Mouse (Mus musculus): ENCODE results near the gene a.
A peak's percentile ranks its signal among the peaks of the same experiment; 100 is the strongest.
"Not testable (repeated sequence)": the region's sequence is repeated elsewhere in the genome, so short reads cannot be mapped to it uniquely, and the experiment has no call there.

Gene a

DNA sequence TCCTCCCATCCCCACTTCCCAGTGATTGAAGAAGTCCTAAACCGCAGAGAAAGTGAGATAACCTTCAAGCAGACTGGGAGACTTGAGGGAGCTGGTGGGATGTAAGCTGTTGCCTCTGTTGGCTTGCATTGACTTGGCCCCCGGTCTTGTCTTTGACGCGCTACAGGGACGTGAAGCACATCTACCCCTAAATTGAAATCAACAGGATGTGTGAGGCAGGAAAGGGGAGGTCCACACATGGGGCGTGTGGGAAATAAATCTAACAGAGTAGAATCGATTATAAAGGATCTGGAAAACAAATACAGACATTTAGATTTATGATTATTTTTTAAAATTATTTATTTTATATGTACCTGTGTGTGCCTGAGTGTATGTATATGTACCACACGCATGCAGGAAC, 200.2 kb downstream of the a start:
- DNase-seq (ENCODE audit: low read depth, low spot score), result no peak

- DNase-seq (ENCODE audit: low read depth, low spot score), result no peak
These were observed 200.9 kb downstream of the a start for GRCm38 (mm10) chr2:154992083-154992482.

GRCm38 (mm10) chr2:155005491-155005890, 214.3 kb downstream of the a start:
- no peak for DNase-seq (ENCODE audit: low read depth, low spot score)

DNA sequence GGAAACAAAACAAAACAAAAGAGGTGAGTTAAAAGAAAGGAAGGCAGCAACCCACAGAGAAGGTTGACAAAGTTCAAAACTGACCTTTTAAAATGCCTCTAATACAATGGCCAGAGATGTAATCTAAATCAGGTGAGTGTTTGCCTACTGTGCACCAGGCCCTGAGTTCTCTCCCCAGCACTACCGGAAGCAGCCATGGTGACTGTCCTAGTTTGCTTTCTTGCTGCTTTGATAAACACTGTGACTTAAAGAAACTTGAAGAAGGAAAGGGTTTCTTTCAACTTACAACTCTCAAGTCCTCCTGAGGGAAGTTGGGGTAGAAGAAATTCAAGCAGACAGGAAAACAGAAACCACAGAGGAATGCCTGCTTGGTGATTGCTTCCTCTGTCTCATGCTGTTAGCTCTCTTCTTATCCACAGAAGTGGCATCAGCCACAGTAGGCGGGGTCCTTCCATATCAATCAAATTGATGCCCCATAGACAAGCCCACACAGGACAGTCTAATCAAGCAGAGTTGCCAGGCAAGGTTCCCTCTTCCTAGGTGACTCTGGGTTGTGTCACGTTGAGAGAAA, 220.0 kb downstream of the a start:
- DNase-seq (ENCODE audit: low read depth, low spot score), result peak; percentile 9

DNA sequence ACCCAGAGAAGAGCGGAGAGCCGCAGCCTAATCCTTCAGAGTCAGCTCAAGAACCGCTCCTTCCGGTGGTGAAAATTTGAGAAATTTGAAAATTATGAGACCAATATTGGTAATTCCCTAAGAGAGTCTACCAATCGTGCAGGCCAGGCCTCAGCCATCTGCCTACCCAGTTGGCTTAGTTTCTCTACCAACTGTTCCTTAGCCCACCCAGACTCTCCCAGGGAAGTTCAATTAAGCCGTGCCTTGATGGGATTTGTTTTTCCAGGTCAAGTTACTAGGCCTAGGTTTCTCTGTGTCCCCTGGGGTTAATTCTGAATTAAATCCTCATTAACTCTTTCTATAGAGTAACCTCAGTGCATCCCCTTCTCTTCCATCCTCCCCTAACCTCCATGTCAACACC, 221.8 kb downstream of the a start:
- no peak for DNase-seq (ENCODE audit: low read depth, low spot score)

DNA sequence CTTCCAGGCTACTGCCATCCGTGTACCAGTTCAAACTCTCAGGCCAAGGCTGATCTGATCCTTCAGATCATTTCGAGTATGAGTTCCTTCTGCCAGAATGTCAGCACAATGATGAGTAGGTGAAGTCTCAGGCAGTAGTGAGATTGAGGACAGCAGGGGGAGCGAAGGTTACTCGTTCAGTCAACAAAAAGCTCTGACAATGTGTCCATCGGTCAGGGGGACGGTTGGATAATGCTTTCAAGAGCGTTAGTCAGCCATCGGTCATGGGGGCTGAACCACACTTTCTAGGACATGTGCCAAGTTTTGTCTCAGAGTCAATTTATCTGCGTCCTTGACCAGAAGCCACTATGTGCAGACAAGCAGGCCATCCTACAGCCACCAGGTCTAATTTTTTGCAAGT, 225.5 kb downstream of the a start:
- not testable (repeated sequence) for DNase-seq (ENCODE audit: low read depth, low spot score)

DNA sequence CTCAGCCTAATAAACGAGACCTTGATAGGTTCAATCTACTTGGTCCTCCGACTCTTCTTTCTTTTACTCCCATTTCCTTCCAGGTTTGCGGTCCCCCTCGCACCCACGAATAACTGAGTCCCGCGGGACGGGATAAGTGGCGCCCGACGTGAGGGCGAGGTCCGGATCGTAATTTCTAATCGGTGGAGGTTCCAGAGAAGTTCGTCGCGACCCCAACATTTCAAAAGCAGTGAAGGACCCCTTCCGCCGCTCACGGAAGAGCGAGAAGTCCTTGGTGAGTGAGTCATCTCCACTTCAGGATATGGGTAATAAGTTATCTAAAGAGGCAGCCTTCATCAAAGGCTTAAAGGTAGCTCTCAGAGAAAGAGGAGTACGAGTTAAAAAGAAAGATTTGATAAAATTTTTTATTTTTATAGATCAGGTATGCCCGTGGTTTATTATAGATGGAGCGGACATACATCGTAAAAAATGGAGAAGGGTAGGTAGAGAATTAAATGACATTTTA, 227.1 kb downstream of the a start, which contains the start of gene Gm14226:
Gene Gm14226, plus strand, starts transcription at position 16 of the 505 bp plus-strand sequence.
- DNase-seq (ENCODE audit: low read depth, low spot score), result not testable (repeated sequence)

DNA sequence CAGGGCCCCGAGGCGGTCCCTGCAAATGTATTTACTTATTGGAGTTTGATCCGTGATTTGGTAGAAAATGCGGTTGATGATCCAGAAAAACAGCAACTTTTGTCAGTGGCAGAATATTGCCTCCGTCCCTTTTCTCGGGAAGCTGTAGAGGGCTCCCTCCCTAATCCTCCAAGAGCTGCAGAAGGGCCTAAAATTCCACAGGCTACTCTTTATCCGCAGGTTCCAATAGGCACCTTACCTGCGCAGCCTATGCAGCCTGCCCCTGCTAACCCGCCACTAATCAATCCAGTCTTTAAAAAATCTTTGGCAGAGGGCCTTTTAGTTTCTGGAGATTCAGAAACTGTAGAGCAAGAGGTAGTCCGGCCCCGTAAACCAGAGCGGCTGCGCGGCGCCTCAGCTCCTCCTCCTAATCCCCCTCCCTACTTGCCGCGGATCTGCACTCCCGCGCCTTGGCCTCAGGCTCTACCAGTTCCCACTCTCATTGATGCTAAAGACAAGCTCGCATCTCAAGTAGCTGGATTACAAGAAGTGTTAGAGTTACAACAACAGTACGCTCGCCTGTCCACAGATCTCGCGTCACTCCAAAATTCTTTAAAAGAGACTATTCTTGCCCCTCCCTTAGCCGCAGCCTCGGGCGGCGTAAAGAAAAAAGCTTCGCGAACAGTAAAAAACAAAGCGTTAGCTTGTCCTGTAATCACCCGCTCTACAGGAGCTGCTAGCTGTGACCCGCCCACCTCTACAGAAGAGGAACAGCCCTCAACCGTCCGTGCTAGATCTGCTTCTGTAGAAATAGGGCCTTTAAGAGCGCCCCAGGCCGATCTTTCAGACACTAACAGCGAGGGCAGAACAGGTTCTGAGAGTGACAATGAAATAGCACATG, 227.8 kb downstream of the a start:
- no peak for DNase-seq (ENCODE audit: low read depth, low spot score)

DNA sequence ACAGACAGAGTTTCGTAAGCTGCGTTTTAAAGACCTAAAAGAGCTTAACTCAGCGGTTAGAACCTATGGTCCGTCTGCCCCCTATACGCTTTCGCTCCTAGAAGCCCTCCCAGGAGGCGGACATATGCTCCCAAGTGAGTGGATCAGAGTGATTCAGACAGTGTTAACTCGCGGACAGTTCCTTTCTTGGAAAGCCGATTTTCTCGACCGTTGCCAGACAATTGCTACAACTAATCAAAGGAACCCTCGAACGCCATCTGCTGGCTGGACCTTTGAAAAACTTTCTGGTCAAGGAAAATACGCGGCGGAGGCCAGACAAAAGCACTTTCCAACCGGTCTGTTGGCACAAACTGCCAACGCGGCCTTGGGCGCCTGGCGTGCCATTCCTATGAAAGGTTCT, 228.5 kb downstream of the a start:
- DNase-seq (ENCODE audit: low read depth, low spot score), result no peak

DNA sequence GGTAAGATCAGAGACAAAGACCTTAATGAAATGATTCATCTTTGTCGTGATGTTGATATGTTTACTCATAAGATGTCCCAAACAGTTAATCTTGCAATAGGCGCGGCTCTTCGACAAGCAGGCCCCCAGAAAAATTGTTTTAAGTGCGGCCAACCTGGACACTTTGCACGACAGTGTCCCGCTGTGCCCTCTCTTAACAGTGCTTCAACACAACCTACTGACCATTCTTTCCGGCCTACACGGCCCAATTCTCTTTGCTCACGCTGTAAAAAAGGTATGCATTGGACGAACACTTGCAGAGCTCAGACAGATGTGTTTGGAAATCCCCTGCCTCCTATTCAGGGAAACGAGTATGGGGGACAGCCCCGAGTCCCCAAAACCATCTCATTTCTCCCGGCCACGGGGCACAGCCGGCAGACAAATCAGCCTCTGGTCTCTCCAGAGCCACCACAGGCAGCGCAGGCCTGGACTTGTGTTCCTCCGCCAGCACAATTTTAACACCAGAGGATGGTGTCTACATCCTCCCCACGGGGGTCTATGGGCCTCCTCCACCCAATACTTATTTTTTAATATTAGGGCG, 229.1 kb downstream of the a start:
- not testable (repeated sequence) for DNase-seq (ENCODE audit: low read depth, low spot score)

GRCm38 (mm10) chr2:155030831-155031230, 239.6 kb downstream of the a start:
- DNase-seq (ENCODE audit: low read depth, low spot score), result no peak

- DNase-seq (ENCODE audit: low read depth, low spot score), result no peak
These were observed 241.9 kb downstream of the a start for GRCm38 (mm10) chr2:155032938-155033710.

GRCm38 (mm10) chr2:155039956-155040355, 248.8 kb downstream of the a start:
- no peak for DNase-seq (ENCODE audit: low read depth, low spot score)

- no peak for DNase-seq (ENCODE audit: low read depth, low spot score)
These were observed 253.3 kb downstream of the a start for GRCm38 (mm10) chr2:155044542-155044941.

- no peak for DNase-seq (ENCODE audit: low read depth, low spot score)
These were observed 253.9 kb downstream of the a start for GRCm38 (mm10) chr2:155045075-155045474.

DNA sequence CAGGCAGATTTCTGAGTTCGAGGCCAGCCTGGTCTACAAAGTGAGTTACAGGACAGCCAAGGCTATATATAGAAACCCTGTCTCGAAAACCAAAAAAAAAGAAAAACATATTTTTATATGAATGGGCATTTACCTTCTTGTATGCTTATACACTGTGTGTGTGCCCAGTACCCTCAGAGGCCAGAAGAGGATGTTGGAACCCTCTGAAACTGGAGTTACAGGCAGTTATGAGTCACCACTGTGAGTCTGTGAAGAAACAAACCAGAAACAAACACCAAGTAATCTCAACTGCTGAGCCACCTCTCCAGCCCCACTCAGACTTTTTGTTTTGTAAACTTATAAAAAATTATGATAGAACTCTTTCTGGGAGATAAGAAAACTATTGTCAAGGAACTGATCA, 255.6 kb downstream of the a start:
- DNase-seq (ENCODE audit: low read depth, low spot score), result peak; percentile 65

GRCm38 (mm10) chr2:155047452-155048178, 256.4 kb downstream of the a start:
- no peak for DNase-seq (ENCODE audit: low read depth, low spot score)

DNA sequence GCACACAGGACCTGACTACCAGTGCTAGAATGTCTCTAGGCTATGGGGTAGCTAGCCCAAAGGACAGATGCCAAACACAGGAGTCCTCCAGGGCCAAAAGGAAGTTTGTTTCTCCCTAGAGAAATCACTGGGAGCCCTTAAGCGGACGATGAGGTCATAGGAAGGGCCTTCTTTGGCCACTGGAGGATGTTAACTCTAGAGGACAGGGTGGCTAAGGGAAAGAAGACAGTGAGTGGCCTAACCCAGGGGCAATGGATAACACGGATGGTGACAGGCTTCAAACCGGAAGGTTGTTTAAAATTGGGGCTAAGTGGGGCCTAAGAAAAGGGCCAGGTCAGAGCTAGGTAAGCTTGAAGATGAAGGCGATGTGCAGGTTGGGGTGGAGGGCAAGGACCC, 258.9 kb downstream of the a start:
- peak; percentile 23 for DNase-seq (ENCODE audit: low read depth, low spot score)

- DNase-seq (ENCODE audit: low read depth, low spot score), result peak; percentile 97
These were observed 259.5 kb downstream of the a start for GRCm38 (mm10) chr2:155050504-155051236.

GRCm38 (mm10) chr2:155051622-155052351, 260.6 kb downstream of the a start:
- no peak for DNase-seq (ENCODE audit: low read depth, low spot score)
